Mouse (Mus musculus) layer of hippocampus, adult 9-10 months (tissue): ENCODE measurements around the gene Ehbp1.
A peak's percentile ranks its signal among the peaks of the same experiment; 100 is the strongest.

ENCODE experiments used
- DNase-seq: peaks from one replicate; pipeline ENCODE4 v3.0.0; 2022; ENCODE audit warnings: low spot score

The Ehbp1 gene

DNA sequence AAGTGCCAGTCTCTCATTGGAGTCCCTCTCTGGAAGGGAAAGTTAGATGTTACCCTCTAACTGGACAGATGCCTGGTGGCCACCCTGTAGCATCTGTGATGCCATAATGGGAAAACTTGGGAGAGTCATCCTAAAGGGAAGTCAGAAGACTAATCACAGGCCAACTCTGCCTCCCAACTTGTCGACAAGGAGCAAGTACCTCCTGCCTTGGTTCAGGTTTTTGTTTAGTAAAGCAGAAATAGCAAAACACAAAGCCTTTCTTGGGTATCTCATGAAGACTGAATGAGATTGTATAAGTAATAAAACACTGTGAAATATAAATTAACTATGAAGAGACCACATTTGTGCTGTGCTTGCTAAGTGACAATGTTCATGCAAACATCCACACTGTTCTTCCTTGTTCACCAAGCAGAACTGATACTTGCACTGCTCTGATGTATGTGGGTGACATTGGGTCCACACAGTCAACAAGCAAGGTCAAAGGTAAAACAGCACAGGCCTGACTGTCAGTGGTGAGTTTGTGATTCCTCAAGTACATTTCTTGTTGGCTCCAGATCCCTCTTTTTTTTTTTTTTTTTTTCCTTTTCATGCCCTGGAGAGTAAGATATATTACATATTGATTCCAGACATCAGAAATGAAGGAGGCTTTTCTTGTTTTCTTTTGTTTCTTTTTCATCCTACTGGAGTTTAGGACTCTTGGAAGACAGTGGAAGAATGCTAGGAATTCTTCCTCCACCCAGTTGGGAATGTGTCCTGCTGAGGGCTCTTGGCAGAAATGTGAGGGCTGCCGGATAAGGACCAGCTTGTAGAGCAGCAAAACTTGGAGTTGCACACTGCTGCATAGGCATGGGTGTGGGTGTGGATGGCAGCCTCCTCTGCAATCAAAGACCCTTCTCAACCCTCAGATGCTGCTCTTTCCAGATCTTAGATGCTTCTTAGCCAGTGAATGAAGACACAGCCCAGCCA, at the start of gene Ehbp1:
Gene Ehbp1, minus strand, starts transcription at position 51 of the 966 bp plus-strand sequence.
- DNase-seq, result no peak

DNA sequence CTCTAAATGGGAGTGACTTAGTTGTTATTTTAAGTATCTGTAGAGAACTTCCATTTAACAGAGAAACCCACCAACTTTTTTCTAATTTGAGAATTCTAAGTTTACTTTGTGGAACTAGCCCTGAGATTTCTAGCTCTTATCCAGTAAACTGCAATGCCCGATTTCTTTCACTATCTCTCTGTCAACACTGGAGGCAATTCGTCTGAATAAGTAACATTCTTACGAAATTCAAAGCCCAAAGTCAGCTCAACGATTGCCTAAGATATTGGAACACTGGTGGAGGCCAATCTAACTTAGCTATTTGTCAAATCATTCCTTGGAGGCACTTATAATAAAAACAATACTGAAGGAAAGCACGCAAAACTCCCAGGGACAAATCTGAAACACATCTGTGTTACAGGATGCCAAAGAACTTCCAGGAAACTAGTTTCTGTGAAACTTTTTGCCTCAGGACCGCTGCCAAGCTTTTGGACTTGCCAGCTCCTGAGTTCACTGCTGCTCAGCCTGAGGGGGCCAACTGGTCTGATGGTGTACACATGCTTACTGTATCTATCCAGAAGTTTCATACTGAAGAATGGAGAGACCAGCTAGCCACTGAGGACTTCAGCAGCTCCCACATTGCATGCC, 45.5 kb upstream of the Ehbp1 start:
- no peak for DNase-seq

DNA sequence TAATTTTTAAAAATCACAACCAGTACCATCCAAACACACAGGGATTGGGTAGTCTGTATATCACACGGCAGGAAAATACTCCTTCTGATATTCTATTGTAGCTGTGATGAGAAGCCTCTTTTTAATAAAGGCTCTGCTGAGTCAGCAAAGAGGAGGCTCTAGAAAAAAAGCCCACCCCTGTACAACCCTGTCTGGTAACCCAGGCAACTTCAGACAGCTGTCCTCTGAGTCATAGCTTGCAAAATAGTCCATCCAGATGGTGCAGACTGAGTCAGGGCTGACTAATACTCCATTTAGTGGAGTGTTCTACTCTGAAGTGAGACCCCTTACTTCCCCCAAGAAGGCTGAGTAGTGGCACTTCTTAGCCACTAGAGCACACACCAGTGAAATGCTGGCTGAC, 41.4 kb upstream of the Ehbp1 start:
- no peak for DNase-seq

DNA sequence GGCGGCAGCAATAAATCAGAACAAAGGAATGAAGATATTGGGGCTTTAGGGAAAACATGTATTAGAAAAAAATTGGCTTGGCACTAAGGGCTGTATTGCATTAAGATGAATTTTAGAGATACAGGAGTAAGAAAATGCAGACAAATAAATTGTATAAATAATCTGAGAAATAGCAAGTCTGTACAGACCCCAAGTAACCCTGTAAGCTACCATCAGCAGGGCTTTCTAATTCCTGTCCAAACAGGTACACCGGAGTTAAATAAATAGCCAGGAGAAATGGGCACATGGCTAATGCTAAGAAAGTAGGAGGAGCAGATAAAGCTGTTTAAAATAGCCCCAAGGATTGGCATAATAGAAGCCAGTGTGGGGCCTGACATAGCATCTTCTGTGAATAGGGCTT, 32.7 kb upstream of the Ehbp1 start:
- DNase-seq, result no peak

DNA sequence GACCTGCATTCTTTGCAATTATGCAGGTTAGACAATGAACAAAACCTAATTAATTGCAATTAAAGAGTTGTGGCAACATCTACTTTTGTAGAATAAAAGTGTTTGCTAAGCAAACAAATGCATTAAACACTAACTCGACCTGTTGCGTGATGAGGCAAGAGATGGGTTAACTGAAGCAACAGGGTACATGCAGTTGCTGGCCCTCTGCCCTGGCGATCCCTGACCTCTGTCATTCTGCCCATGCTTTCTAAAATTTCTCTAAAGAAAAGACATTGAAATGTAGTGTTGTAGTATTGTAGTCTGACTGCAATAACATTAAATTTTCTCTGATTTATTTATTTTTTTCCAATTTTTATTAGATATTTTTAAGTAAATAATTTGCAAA, 31.2 kb upstream of the Ehbp1 start:
- DNase-seq, result no peak

DNA sequence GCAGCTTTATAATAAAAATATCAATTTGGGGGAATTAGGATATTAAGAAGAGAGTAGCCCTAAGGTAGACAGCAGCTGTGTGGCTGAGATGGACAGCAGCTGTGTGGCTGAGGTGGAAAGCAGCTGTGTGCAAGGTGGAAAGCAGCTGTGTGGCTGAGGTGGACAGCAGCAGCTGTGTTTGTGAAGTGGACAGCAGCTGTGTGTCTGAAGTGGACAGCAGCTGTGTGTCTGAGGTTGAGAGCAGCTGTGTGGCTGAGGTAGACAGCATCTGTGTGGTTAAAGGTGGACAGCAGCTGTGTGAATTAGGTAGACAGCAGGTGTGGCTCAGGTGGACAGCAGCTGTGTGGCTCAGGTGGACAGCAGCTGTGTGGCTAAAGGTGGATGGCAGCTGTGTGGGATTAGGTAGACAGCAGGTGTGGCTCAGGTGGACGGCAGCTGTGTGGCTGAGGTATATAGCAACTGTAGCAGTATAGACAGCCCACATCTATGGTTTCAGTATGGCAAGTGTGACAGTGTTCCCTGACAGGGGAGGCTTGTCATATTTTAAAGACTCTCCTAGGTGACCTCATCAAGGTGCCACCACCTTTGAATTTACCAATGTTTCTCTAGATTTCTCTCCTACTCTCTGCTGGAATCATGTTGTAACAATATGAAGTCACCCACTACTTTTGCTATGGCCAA, 30.7 kb upstream of the Ehbp1 start:
- no peak for DNase-seq

DNA sequence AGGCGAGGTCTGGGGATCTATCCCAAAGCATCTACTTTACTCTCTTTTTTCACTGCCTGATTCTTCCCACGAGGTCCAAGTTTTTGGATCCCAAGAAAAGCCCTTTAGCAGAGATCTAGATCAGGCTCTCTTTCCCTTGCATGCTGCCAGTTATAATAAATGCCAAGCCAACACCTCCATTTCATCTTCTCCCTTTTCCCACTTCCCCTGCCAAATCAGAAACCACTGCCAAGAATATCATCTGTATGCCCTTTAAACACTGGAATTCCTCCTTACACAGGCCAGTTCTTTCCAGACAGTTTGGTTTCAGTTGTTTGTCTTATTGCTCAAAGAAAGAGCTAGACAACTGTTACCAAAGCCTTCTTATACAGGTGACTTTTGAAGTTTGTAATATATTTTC, 27.7 kb upstream of the Ehbp1 start:
- DNase-seq, result no peak

DNA sequence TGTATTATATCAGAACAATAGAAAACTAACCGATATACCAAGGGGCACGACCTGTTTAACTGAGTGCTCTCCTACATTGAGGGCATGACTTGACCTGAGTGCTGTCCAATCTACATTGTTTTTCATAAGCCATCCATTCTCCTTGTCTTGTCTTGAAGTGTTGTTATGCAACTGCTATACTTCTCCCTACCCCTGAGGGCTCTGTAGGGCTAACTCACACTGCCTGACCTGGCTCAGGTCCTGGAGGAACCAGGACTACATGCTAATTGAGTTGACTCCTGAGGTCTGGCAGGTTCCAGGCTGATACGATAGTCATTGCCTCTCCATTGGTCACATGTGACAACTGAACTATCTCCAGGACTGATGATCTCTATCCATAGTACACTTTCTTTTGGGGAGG, 26.5 kb upstream of the Ehbp1 start:
- DNase-seq, result no peak

DNA sequence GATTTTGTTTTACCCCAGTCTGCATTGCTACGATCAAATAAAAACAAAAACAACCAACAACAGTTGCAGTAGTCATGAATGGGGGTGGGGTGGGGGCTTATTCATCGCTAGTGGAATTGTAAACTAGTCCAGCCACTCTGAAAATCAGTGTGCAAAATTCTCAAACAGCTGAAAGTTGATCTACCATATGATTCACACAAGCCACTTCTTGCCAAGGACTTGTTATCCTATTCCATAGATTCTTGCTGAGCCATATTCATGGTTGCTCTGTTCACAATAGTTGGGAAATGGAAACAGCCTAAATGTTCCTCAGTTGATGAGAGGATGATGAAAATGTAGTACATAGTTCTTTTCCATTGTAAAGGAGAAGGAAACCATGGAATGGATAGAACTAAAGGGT, 24.4 kb upstream of the Ehbp1 start:
- DNase-seq, result no peak

DNA sequence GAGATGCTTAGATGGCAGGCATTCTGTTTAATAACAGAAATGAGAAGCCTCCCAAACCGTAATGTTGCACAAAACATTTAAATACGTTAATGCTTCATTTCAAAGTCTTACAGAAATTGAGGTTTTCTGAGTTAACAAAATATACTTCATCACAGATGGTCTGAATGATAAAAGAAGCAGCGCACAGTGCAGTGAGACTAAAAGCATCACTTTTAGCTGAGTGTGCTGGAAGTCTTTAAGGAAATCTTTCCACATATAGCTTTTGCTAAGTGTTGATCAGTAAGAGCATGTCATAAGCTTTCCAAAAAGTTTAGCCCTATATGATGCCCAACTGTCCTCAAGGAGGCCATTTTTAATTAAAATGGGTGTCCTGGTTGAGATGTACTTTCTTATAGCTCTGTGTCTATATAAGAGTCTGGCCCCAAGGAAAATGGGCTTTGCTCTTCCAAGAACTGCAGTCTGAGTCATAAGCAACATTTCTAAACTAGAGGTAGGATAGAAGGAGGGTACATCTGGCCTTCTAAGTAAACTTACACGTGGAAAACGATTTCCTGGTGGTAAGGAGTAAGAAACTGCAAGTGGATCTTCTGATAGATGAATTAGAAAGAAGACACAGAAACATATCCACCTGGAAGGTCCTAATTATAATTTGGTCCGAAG, 12.0 kb upstream of the Ehbp1 start:
- no peak for DNase-seq

DNA sequence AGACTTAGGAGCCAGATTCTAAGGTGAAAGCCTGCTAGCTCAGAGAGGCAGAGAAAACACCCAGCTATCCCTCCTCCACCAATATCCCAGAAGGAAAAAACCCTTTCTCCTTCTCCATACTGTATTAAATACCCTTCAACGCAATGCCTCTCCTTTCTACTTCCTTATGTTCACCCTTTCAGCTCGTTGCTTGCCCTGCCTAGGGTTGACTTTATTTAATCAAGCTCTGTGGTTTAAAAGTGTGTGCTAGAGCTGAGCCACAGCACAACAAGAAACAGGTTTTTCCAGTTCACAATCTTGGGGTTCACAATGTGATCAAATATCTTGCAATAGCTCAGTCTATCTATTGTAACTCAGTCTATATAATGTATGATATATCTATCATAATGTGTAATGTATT, 7.9 kb upstream of the Ehbp1 start:
- DNase-seq, result no peak

DNA sequence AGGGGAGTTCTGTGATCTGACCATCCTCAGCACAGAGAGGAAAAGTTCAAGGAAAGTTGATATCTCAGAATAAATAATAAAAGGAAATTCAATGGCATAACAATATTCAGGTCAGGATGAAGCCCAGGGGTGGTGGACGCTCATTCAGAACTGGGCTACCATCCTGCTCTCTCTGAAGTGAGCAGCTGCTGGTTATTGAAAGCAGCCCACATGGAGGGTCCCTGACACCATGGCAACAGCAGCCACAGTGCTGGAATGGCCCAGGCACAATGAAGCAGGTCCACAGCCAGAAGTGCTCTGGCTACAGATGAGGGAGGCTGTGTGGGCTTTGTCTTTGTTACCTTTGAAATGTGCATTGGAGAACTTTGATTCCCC, 6.4 kb upstream of the Ehbp1 start:
- DNase-seq, result no peak

DNA sequence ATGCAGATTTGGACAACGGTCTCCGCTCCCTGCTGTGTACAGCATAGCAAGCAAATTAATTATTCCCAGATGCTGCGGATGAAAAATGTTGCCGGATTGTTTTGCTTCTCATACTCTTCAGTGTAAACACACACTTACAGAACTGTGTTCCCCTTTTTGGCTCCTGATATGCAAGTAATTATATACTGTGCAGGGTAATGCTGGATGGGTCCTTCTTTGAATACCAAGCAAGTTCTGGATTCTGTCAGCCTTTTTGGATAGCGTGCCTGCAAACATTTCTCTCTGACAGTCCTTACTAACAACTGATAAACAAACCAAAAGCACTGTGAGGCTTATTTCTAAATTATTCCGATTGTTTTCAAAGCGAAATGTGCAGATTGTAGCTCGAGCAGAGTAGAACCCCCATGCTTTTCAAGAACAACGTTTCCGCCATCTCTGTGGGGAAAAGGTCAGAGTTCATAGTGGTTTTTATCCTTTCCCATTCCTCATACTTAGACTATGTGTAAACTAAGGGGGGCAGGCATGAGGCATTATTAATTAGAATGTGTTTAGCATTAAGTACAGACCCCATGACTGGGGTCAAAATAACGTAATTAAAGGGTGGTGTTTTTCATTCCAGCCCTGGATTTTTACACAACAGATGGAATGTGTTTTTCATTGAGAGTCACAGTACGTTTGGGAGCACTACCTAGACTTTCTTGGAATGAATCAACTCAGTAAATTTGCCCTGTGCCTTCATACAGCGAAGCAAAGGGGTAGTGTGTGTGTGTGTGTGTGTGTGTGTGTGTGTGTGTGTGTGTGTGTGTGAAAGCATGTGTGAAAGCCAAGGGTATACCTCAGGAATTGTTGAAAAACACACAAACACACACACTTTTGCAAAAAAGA, 5.8 kb upstream of the Ehbp1 start:
- no peak for DNase-seq

DNA sequence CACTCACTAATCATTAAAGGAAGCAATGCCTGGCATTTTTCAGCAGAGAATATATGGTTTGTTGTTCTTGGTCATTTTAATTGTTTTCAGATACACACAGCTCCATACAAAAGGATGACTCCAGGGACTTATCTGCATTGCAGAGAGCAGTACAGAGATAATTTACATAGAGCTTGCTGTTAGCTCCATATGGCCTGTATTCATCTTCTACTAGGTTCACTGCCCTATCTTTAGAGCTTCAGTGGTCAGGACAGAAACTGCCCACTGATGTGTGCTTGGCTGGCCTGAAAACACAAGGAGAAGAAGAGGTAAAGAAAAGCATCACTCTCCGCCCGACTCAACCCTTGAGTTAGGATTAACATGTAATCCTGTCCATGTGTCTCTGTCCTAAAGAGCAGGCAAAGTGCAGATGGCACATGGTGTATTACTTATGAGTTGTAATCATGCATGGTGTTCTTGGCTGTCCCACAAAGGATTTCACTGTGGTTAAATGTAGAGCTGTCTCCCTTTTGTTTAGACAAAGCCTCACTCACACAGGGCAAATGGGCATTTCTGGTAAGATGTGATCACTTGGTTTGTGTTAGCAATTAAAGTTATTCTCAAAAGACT, 14.7 kb downstream of the Ehbp1 start:
- DNase-seq, result no peak

DNA sequence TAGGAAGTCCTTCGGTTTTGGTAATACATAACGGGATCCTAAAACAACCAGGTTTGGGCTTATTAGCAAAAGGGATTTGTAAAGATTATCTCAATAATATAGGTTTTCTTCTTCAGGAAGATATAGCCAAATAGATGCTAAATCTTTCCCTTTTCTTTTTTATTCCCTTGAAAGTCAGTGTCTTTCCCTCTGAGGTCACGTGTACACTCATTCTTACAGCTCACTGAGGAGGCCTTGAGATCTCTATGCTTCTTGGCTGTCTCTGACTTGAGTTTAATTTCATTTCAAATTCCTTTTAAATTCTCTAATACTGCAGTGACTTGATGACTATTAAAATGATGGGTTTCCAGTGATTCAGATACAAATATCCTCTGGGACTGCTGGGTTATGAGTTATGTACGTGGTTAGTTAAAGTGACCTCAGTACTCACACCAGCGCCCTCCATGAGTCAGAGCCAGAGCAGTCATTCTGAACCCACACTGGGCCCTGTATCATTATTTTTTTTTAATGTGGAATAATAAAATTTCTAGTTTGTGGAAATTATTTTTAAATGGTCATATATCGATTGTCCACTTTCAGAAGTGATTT, 24.2 kb downstream of the Ehbp1 start:
- DNase-seq, result no peak

DNA sequence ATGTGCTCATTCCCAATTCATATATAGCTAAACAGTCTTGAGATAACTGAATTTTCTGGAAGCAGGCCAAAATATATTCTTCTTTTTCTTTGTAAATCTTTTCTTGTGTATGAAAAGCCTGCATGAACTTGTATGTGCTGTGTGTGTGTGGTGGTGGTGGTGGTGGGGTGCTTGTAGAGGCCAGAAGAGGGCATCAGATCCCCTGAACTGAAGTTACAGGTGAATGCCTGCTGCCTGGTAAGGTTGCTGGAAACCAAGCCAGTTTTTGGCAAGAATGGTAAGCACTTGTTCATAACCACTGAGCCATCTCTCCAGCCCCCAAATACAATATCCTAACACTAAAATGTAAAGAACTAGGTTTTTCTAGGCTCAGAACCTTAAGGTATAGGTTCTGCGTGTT, 26.3 kb downstream of the Ehbp1 start:
- no peak for DNase-seq

DNA sequence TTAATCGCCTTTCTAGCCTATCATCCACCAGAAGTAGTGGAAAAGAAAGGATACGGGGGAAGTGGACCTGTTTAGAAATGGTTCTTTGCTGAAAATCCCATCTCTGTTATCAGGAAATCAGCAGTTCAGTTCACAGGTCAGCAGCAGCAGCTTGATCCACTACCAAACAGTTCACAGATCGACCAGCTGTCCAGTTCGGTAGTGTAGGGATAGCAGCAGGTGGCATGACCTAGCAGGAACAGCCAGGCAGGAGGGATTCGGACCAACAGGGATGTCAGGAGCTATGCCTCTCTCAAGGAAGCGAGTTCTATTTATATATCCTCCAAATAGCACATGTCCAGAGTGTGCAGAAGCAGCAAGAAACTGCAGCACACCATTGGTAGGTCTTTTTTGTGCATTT, 40.9 kb downstream of the Ehbp1 start:
- DNase-seq, result no peak

DNA sequence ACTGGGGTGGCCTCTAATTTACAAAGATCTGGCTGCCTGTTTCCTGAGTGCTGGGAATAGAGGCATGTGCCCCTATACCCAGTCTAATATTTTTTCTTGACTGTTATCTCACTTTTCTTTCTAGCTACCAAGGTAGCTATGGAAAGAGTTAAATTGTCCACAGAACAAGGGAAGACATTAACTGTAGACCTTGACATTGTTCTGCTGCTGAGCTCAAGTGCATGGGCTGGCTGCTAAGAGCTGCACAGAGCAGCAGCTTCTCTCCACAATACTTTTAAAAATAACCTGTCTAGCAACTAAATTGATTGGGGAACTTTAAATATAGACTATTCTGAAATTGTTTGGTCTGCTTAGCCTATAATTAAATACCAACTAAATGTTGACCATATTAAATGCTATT, 52.9 kb downstream of the Ehbp1 start:
- no peak for DNase-seq

DNA sequence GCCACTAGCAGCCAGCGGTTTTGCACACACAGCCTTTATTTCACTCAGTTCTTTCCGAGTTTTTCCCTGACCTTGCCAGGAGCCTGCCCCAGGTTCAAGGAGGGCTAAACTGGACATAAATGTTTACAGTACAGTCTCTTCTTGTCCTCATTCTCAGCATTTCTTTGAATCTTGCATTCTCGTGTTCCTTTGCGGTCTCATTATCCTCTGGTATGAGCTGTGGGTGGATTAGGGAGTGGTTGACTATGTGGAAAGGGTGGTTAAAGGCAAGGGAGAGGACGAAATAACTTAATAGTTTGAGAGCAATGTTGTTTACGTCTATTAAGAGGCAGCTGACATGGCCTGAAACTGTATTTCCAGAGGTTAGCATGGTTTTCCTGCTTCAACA, 54.6 kb downstream of the Ehbp1 start:
- no peak for DNase-seq

DNA sequence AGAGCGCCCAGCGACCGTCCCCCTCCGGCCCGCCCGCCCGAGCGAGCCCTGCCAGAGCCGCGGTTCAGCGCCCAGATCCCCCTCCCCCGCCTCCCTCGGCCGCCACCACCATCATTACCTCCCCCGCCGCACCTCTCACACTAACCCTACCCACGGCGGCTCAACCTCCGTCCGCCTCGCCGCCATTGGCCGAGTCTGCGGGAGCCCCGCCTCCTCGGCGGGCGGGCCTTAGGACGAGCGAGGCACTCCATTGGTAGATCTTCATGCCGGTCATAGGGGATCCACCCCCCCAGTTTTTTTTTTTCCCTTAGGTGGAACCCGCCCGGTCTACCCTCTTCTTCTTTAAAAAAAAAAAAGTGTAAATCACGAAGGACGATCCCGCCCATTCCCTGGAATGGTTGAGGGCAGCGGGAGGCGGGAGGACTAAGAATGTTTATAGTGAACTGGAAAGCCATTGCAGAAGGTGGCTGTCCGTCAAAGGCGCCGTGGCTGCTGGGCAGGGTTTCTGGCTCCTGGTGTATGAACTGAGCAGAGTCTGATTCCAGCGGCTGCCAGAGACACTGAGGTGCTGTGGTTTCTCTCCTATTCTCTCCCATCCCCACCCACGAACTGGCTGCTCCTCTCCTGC, 55.1 kb downstream of the Ehbp1 start:
- DNase-seq, result peak; percentile 80
